8 mouse cellular contexts compared by ENCODE assay signal in genomic region chr15:78528726-78529411, GRCm38 (mm10). TPM values are rescaled to one million over a fixed set of nuclear protein-coding genes. Genes with fewer than 3 reads are reported as not detected.
DNase-seq lines count a peak whose midpoint lies in the region; ATAC-seq lines count a peak whose summit lies in the region.

No protein-coding gene starts in this region.

- H3K4me3 ChIP-seq in erythroblast, embryonic 14.5 days (replicated peaks) = peak overlapping the region; percentile 24
- peak overlapping the region; percentile 56 for H3K4me3 ChIP-seq in embryonic facial prominence, embryonic 10.5 days

- 51% methylated on average over 11 of the region's 11 CpGs for WGBS in embryonic facial prominence, embryonic 10.5 days

- H3K27me3 ChIP-seq in erythroblast, embryonic 14.5 days (ENCODE audit: control insufficient read depth) = peaks cover 8% of the 10 kb centered on the region; the same call in 1 of the 2 replicates
- H3K27me3 ChIP-seq in embryonic facial prominence, embryonic 10.5 days (replicated peaks; ENCODE audit: low read depth, poor library complexity, severe bottlenecking) = peaks cover 31% of the 10 kb centered on the region

- DNase-seq in embryonic facial prominence, embryonic 10.5 days (ENCODE audit: low spot score) = no peak
- DNase-seq in heart, postnatal 10 days = peak; percentile 70 to 74
- peak; percentile 52 to 72 for DNase-seq in kidney, postnatal 25 days
- DNase-seq in naive thymus-derived CD4-positive, alpha-beta T cell, adult 2 months (ENCODE audit: low read depth) = peak; percentile 66
- no peak for DNase-seq in retina, postnatal 1 day
- DNase-seq in left cerebral cortex, adult 18-20 months (ENCODE audit: low spot score in 2 of 2) = no peak

- no peak for ATAC-seq in erythroblast, adult 5-6 weeks (replicated peaks; ENCODE audit: low FRiP score, poor library complexity, severe bottlenecking)

- H3K4me1 ChIP-seq in erythroblast, embryonic 14.5 days (ENCODE audit: control insufficient read depth) = peaks cover 6% of the 10 kb centered on the region
- H3K4me1 ChIP-seq in embryonic facial prominence, embryonic 10.5 days = peaks cover 53% of the 10 kb centered on the region

- no peaks in the 10 kb centered on the region; the same call in 1 of the 2 replicates for H3K36me3 ChIP-seq in erythroblast, embryonic 14.5 days (ENCODE audit: control insufficient read depth)
- no peaks in the 10 kb centered on the region for H3K36me3 ChIP-seq in embryonic facial prominence, embryonic 10.5 days (replicated peaks)

- peak overlapping the region; percentile 86 for H3K27ac ChIP-seq in embryonic facial prominence, embryonic 10.5 days (replicated peaks)

- no peaks in the 10 kb centered on the region for H3K9me3 ChIP-seq in erythroblast, embryonic 14.5 days (ENCODE audit: control insufficient read depth, low read length)
- H3K9me3 ChIP-seq in embryonic facial prominence, embryonic 10.5 days = no peaks in the 10 kb centered on the region

- intact Hi-C loops in heart, postnatal 10 days (cut with DNase I) = no loop called here

RNA-seq across cellular contexts. Expression of gene C1qtnf6, which starts 2.3 kb away (rescaled TPM):
- 0.02 TPM in 1 of 2 replicates, not detected in the other for polyA plus RNA-seq in erythroblast, embryonic 14.5 days (2012)
- not detected in 2 replicates for total RNA-seq in erythroblast, adult 5-6 weeks (2015; ENCODE audit: low replicate concordance)
- total RNA-seq in erythroblast, adult 5-6 weeks (2017; ENCODE audit: low replicate concordance) = 0.28 and 0.43 TPM in 2 replicates
- polyA plus RNA-seq in embryonic facial prominence, embryonic 10.5 days (2016; fragmentation: Nextera tagmentation; extraction: Ambion mirVana) = 9.6 and 10.4 TPM in 2 replicates
- 10 to 100 TPM; 89.5 to 98.7 TPM for total RNA-seq in heart, postnatal 10 days (2021)
- total RNA-seq in left cerebral cortex, adult 18-20 months (2021) = 1 to 10 TPM in 1 of 2 experiments, under 1 TPM in 1; 0.84 to 1.3 TPM

RNA-seq across cellular contexts. Expression of gene Sstr3, which starts 15.6 kb away (rescaled TPM):
- not detected in 2 replicates for polyA plus RNA-seq in erythroblast, embryonic 14.5 days (2012)
- total RNA-seq in erythroblast, adult 5-6 weeks (2015; ENCODE audit: low replicate concordance) = not detected in 2 replicates
- total RNA-seq in erythroblast, adult 5-6 weeks (2017; ENCODE audit: low replicate concordance) = not detected in 2 replicates
- polyA plus RNA-seq in embryonic facial prominence, embryonic 10.5 days (2016; fragmentation: Nextera tagmentation; extraction: Ambion mirVana) = not detected in 2 replicates
- under 1 TPM in 1 of 2 experiments, not detected in 1; 0.20 TPM for total RNA-seq in heart, postnatal 10 days (2021)
- total RNA-seq in left cerebral cortex, adult 18-20 months (2021) = 10 to 100 TPM; 22.1 to 25.2 TPM

RNA-seq across cellular contexts. Expression of gene Il2rb, which starts 33.8 kb away (rescaled TPM):
- 0.01 TPM in 1 of 2 replicates, not detected in the other for polyA plus RNA-seq in erythroblast, embryonic 14.5 days (2012)
- 0.42 and 9.0 TPM in 2 replicates for total RNA-seq in erythroblast, adult 5-6 weeks (2015; ENCODE audit: low replicate concordance)
- total RNA-seq in erythroblast, adult 5-6 weeks (2017; ENCODE audit: low replicate concordance) = 0.28 and 1.0 TPM in 2 replicates
- 0.09 TPM in 1 of 2 replicates, not detected in the other for polyA plus RNA-seq in embryonic facial prominence, embryonic 10.5 days (2016; fragmentation: Nextera tagmentation; extraction: Ambion mirVana)
- under 1 TPM; 0.20 to 0.26 TPM for total RNA-seq in heart, postnatal 10 days (2021)
- total RNA-seq in left cerebral cortex, adult 18-20 months (2021) = under 1 TPM in 1 of 2 experiments, not detected in 1; 0.28 TPM

RNA-seq across cellular contexts. Expression of gene Rac2, which starts 43.7 kb away (rescaled TPM):
- polyA plus RNA-seq in erythroblast, embryonic 14.5 days (2012) = 12.7 and 13.9 TPM in 2 replicates
- total RNA-seq in erythroblast, adult 5-6 weeks (2015; ENCODE audit: low replicate concordance) = 142 and 153 TPM in 2 replicates
- 34.3 and 78.9 TPM in 2 replicates for total RNA-seq in erythroblast, adult 5-6 weeks (2017; ENCODE audit: low replicate concordance)
- 5.0 and 7.7 TPM in 2 replicates for polyA plus RNA-seq in embryonic facial prominence, embryonic 10.5 days (2016; fragmentation: Nextera tagmentation; extraction: Ambion mirVana)
- 1 to 10 TPM; 4.6 to 4.7 TPM for total RNA-seq in heart, postnatal 10 days (2021)
- 1 to 10 TPM; 2.9 to 4.6 TPM for total RNA-seq in left cerebral cortex, adult 18-20 months (2021)

Comparison
In these comparisons a context has a peak if more than half of its experiments do, and no peak if none do; other contexts are left out.
1. DNase-seq: peak in heart, postnatal 10 days (2 of 2), kidney, postnatal 25 days (2 of 2) and naive thymus-derived CD4-positive, alpha-beta T cell, adult 2 months (single experiment); none in embryonic facial prominence, embryonic 10.5 days (single experiment), retina, postnatal 1 day (single experiment) and left cerebral cortex, adult 18-20 months (0 of 2).
2. RNA of gene C1qtnf6, which starts 2.3 kb away (total RNA-seq): 89.5 to 98.7 TPM in heart, postnatal 10 days; 0.84 to 1.3 TPM in left cerebral cortex, adult 18-20 months and 0.28 to 0.43 TPM in erythroblast, adult 5-6 weeks; every median in the first group is over 10 times any median in the second.
3. RNA of gene Sstr3, which starts 15.6 kb away (total RNA-seq): 22.1 to 25.2 TPM in left cerebral cortex, adult 18-20 months; 0.20 TPM in heart, postnatal 10 days and not detected in erythroblast, adult 5-6 weeks; every median in the first group is over 10 times any median in the second.